Mouse (Mus musculus): ENCODE measurements around the gene Gbp9. TPM values are rescaled to one million over a fixed set of nuclear protein-coding genes. Genes with fewer than 3 reads are reported as not detected.
"Not testable (repeated sequence)": the region's sequence is repeated elsewhere in the genome, so short reads cannot be mapped to it uniquely, and the experiment has no call there.

Gbp9 gene
- polyA plus RNA-seq (2012; rRNA removed), result 10.8 and 15.7 TPM in 2 replicates

- peak; percentile 45; the same call in 1 of the 2 replicates for TF ChIP-seq POLR2A (IDR thresholded peaks at IDR 0.05; ENCODE audit: low read depth, low read length)
- Histone ChIP-seq H3K4me3 (ENCODE audit: extremely low read depth, insufficient read depth, insufficient read length) (peak within 1 kb of the TSS; percentile 68), H3K27ac (ENCODE audit: insufficient read depth, low read length) (peak within 1 kb of the TSS; percentile 83)
- not testable (repeated sequence) for H3K27me3 ChIP-seq (ENCODE audit: control insufficient read depth, insufficient read depth, low read length); H3K4me1 ChIP-seq (ENCODE audit: control insufficient read depth, insufficient read depth, insufficient read length); H3K36me3 ChIP-seq (ENCODE audit: control insufficient read depth, insufficient read depth, low read length)
- 0% methylated on average over 2 of the region's 2 CpGs for whole genome bisulfite sequencing
- DNase-seq (ENCODE audit: low read depth in 1 of 2, low spot score in 2 of 2), result peak; percentile 64 to 75
Measured at GRCm38 (mm10) chr5:105139409-105140088, at the start of gene Gbp9, which contains the start of the genes Gbp8 and Gbp4. TSS of gene Gbp9 (minus strand) at chr5:105139539. TSS of gene Gbp8 (minus strand) at chr5:105139540. TSS of gene Gbp4 (minus strand) at chr5:105139586.

GRCm38 (mm10) chr5:105181446-105181845, 42.1 kb upstream of the Gbp9 start:
- Histone ChIP-seq H3K27me3 (ENCODE audit: control insufficient read depth, insufficient read depth, low read length) (no peaks in the 10 kb centered on the region), H3K27ac (ENCODE audit: insufficient read depth, low read length) (no peak overlapping the region), H3K4me3 (ENCODE audit: extremely low read depth, insufficient read depth, insufficient read length) (no peak overlapping the region), H3K4me1 (ENCODE audit: control insufficient read depth, insufficient read depth, insufficient read length) (no peaks in the 10 kb centered on the region), H3K36me3 (ENCODE audit: control insufficient read depth, insufficient read depth, low read length) (no peaks in the 10 kb centered on the region)
- no peak for TF ChIP-seq POLR2A (IDR thresholded peaks at IDR 0.05; ENCODE audit: low read depth, low read length)
- no peak for TF ChIP-seq CTCF (IDR thresholded peaks at IDR 0.05; ENCODE audit: extremely low read depth, insufficient read depth, insufficient read length, insufficient replicate concordance)
- DNase-seq (ENCODE audit: low read depth in 1 of 2, low spot score in 2 of 2), result no peak

DNA sequence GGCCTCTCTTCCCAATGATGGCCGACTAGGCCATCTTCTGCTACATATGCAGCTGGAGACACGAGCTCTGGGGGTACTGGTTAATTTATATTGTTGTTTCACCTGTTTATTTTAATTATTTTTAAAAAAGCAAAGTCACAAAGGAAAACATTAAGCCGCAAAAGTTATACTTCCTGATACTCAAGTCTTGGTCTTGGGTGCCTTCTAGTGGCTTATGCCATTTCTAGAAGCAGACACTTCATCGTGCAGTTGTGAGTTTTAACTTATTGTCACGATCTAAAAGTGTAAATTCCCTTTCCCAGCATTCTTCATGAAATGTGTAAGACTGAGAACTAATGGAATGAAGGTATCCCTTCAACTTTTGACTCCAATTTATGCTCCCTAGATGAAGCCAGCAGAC, 17.2 kb upstream of the Gbp9 start:
- no peak for DNase-seq (ENCODE audit: low read depth in 1 of 2, low spot score in 2 of 2)
- Histone ChIP-seq H3K27me3 (ENCODE audit: control insufficient read depth, insufficient read depth, low read length) (no peaks in the 10 kb centered on the region), H3K4me3 (ENCODE audit: extremely low read depth, insufficient read depth, insufficient read length) (no peak overlapping the region), H3K4me1 (ENCODE audit: control insufficient read depth, insufficient read depth, insufficient read length) (no peaks in the 10 kb centered on the region), H3K36me3 (ENCODE audit: control insufficient read depth, insufficient read depth, low read length) (no peaks in the 10 kb centered on the region), H3K27ac (ENCODE audit: insufficient read depth, low read length) (no peak overlapping the region)
- TF ChIP-seq CTCF (IDR thresholded peaks at IDR 0.05; ENCODE audit: extremely low read depth, insufficient read depth, insufficient read length, insufficient replicate concordance), result no peak
- TF ChIP-seq POLR2A (IDR thresholded peaks at IDR 0.05; ENCODE audit: low read depth, low read length), result no peak
- 80% methylated on average over 5 of the region's 5 CpGs for WGBS

DNA sequence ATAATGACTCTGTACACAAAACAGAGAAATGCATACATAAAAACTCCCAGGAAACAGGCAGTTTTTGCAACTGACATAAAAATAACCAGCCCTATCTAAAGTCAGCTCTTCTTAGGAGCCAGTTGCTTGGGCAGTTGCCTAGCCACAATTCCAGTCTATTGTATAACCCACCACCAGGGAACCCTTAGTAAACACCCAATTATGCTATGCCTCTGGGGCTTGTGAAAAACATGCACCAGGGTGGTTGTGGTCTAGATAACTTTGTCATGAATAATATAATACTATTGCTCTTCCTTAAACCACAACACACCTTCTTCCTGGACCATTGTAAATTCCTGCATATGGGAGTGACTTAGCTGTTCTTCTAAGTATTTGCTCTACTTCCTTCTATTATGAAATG, 14.7 kb upstream of the Gbp9 start:
- H3K27me3 ChIP-seq (ENCODE audit: control insufficient read depth, insufficient read depth, low read length), result no peaks in the 10 kb centered on the region
- no peaks in the 10 kb centered on the region for H3K36me3 ChIP-seq (ENCODE audit: control insufficient read depth, insufficient read depth, low read length)
- no peak overlapping the region for H3K27ac ChIP-seq (ENCODE audit: insufficient read depth, low read length)
- H3K4me3 ChIP-seq (ENCODE audit: extremely low read depth, insufficient read depth, insufficient read length), result no peak overlapping the region
- no peak for DNase-seq (ENCODE audit: low read depth in 1 of 2, low spot score in 2 of 2)
- TF ChIP-seq POLR2A (IDR thresholded peaks at IDR 0.05; ENCODE audit: low read depth, low read length), result no peak
- TF ChIP-seq CTCF (IDR thresholded peaks at IDR 0.05; ENCODE audit: extremely low read depth, insufficient read depth, insufficient read length, insufficient replicate concordance), result no peak
- no peaks in the 10 kb centered on the region for H3K4me1 ChIP-seq (ENCODE audit: control insufficient read depth, insufficient read depth, insufficient read length)

DNA sequence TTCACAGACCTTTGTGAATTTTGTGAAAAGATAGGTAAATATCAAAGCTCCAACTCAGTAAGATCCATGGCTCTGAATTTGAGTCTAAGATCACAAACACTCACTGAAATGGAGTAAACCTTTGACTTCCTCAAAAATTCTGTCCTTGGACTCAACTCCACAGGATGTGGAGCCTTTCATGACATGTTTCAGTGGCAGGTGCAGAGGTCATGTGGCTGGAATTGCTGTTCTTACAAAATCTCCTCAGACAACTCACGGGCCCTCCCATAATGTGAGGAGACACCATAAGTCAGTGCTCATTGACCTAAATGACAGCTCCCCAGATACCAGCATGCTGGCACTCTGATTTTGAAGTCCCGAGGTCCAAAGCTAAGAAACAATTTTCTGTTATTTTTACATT, 8.7 kb upstream of the Gbp9 start:
- peaks cover 15% of the 10 kb centered on the region; the same call in 1 of the 2 replicates for H3K4me1 ChIP-seq (ENCODE audit: control insufficient read depth, insufficient read depth, insufficient read length)
- not testable (repeated sequence) for H3K36me3 ChIP-seq (ENCODE audit: control insufficient read depth, insufficient read depth, low read length); H3K27me3 ChIP-seq (ENCODE audit: control insufficient read depth, insufficient read depth, low read length); H3K27ac ChIP-seq (ENCODE audit: insufficient read depth, low read length); H3K4me3 ChIP-seq (ENCODE audit: extremely low read depth, insufficient read depth, insufficient read length); DNase-seq (ENCODE audit: low read depth in 1 of 2, low spot score in 2 of 2)
- WGBS, result 47% methylated on average over 2 of the region's 2 CpGs

DNA sequence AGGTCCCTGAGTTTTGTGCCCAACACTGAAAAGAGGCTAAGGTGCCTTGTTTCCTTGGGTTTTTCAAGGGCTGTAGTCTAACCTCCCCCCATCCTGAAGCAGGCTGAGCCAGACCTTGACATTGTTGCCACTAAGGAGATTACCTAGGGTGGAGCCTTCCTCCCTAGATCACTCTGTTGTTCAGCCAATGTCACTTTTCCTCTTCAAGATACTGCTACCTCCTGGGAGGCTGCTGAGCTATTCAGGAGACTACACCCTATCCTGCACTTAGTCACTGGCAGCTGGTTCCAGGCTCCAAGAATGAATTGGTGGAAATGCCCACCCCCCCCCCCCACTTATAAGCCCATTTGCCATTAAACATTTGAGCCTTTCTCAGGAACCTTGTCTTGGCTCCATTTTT, 7.1 kb upstream of the Gbp9 start:
- TF ChIP-seq POLR2A (IDR thresholded peaks at IDR 0.05; ENCODE audit: low read depth, low read length) (no peak), CTCF (IDR thresholded peaks at IDR 0.05; ENCODE audit: extremely low read depth, insufficient read depth, insufficient read length, insufficient replicate concordance) (no peak)
- Histone ChIP-seq H3K36me3 (ENCODE audit: control insufficient read depth, insufficient read depth, low read length) (no peaks in the 10 kb centered on the region), H3K27ac (ENCODE audit: insufficient read depth, low read length) (no peak overlapping the region)

GRCm38 (mm10) chr5:105145731-105146130, 6.4 kb upstream of the Gbp9 start:
- not testable (repeated sequence) for DNase-seq (ENCODE audit: low read depth in 1 of 2, low spot score in 2 of 2); H3K27me3 ChIP-seq (ENCODE audit: control insufficient read depth, insufficient read depth, low read length); H3K4me3 ChIP-seq (ENCODE audit: extremely low read depth, insufficient read depth, insufficient read length); H3K36me3 ChIP-seq (ENCODE audit: control insufficient read depth, insufficient read depth, low read length)
- 7% methylated on average over 3 of the region's 3 CpGs for WGBS
- peak overlapping the region; percentile 54 for H3K27ac ChIP-seq (ENCODE audit: insufficient read depth, low read length)
- H3K4me1 ChIP-seq (ENCODE audit: control insufficient read depth, insufficient read depth, insufficient read length), result peaks cover 20% of the 10 kb centered on the region; the same call in 1 of the 2 replicates

More for the DNA sequence above, 7.1 kb upstream of the Gbp9 start:
- Histone ChIP-seq H3K4me1 (ENCODE audit: control insufficient read depth, insufficient read depth, insufficient read length) (peaks cover 20% of the 10 kb centered on the region; the same call in 1 of the 2 replicates), H3K4me3 (ENCODE audit: extremely low read depth, insufficient read depth, insufficient read length) (no peak overlapping the region), H3K27me3 (ENCODE audit: control insufficient read depth, insufficient read depth, low read length) (no peaks in the 10 kb centered on the region)
- DNase-seq (ENCODE audit: low read depth in 1 of 2, low spot score in 2 of 2), result no peak

- peak overlapping the region; percentile 60 for H3K27ac ChIP-seq (ENCODE audit: insufficient read depth, low read length)
Measured at GRCm38 (mm10) chr5:105140089-105140810, 911 bp upstream of the Gbp9 start.

More at GRCm38 (mm10) chr5:105140089-105140810, 911 bp upstream of the Gbp9 start:
- not testable (repeated sequence) for H3K4me3 ChIP-seq (ENCODE audit: extremely low read depth, insufficient read depth, insufficient read length); H3K27me3 ChIP-seq (ENCODE audit: control insufficient read depth, insufficient read depth, low read length); H3K36me3 ChIP-seq (ENCODE audit: control insufficient read depth, insufficient read depth, low read length); DNase-seq (ENCODE audit: low read depth in 1 of 2, low spot score in 2 of 2)
- H3K4me1 ChIP-seq (ENCODE audit: control insufficient read depth, insufficient read depth, insufficient read length), result peaks cover 12% of the 10 kb centered on the region; the same call in 1 of the 2 replicates
- WGBS, result 76% methylated on average over 2 of the region's 2 CpGs
